Mouse (Mus musculus) T-helper 1 cell (primary cell): Measurements from ENCODE around the gene Arhgef12.

Source experiments
- in situ Hi-C: fragments of 300-600 bp; cut with MboI, MseI; formaldehyde crosslinking; loops from one replicate; pipeline ENCODE4 v1.15.1; 2025; ENCODE audit warnings: high pct_unique_total_duplicates

Arhgef12 gene

GRCm38 (mm10) chr9:43109125-43109524 lies 2.1 kb upstream of the Arhgef12 start:
- in situ Hi-C loops, result loop anchor here (10.0 kb wide), 1 partner anchor 864 kb away; no protein-coding TSS in a partner anchor

GRCm38 (mm10) chr9:43108721-43109120 lies 1.7 kb upstream of the Arhgef12 start:
- in situ Hi-C loops, result loop anchor here (10.0 kb wide), 1 partner anchor 864 kb away; no protein-coding TSS in a partner anchor

GRCm38 (mm10) chr9:43108081-43108480 lies 1.0 kb upstream of the Arhgef12 start:
- in situ Hi-C loops, result loop anchor here (10.0 kb wide), 1 partner anchor 863 kb away; no protein-coding TSS in a partner anchor

GRCm38 (mm10) chr9:43107555-43107954 lies 516 bp upstream of the Arhgef12 start:
- in situ Hi-C loops, result loop anchor here (10.0 kb wide), 1 partner anchor 863 kb away; no protein-coding TSS in a partner anchor

- in situ Hi-C loops, result loop anchor here (10.0 kb wide), 1 partner anchor 862 kb away; no protein-coding TSS in a partner anchor
Observed at GRCm38 (mm10) chr9:43106426-43107186, 433 bp downstream of the Arhgef12 start.

GRCm38 (mm10) chr9:43105664-43106361 lies 1.2 kb downstream of the Arhgef12 start:
- in situ Hi-C loops, result loop anchor here (10.0 kb wide), 1 partner anchor 861 kb away; no protein-coding TSS in a partner anchor

- in situ Hi-C loops, result loop anchor here (10.0 kb wide), 1 partner anchor 860 kb away; no protein-coding TSS in a partner anchor
Observed at GRCm38 (mm10) chr9:43104873-43105663, 2.0 kb downstream of the Arhgef12 start.

GRCm38 (mm10) chr9:43104526-43104872 lies 2.5 kb downstream of the Arhgef12 start:
- in situ Hi-C loops, result loop anchor here (10.0 kb wide), 1 partner anchor 860 kb away; no protein-coding TSS in a partner anchor

GRCm38 (mm10) chr9:43103675-43104299 lies 3.3 kb downstream of the Arhgef12 start:
- in situ Hi-C loops, result loop anchor here (10.0 kb wide), 1 partner anchor 859 kb away; no protein-coding TSS in a partner anchor

GRCm38 (mm10) chr9:43102931-43103330 lies 4.1 kb downstream of the Arhgef12 start:
- in situ Hi-C loops, result loop anchor here (10.0 kb wide), 1 partner anchor 858 kb away; no protein-coding TSS in a partner anchor

- in situ Hi-C loops, result loop anchor here (10.0 kb wide), 1 partner anchor 857 kb away; no protein-coding TSS in a partner anchor
Observed at GRCm38 (mm10) chr9:43101936-43102595, 5.0 kb downstream of the Arhgef12 start.

GRCm38 (mm10) chr9:43098922-43099321 lies 8.1 kb downstream of the Arhgef12 start:
- in situ Hi-C loops, result no loop called here

- in situ Hi-C loops, result no loop called here
Observed at GRCm38 (mm10) chr9:43097801-43098557, 9.1 kb downstream of the Arhgef12 start.

- in situ Hi-C loops, result no loop called here
Observed at GRCm38 (mm10) chr9:43096337-43096736, 10.7 kb downstream of the Arhgef12 start.

- in situ Hi-C loops, result no loop called here
Observed at GRCm38 (mm10) chr9:43094828-43095227, 12.2 kb downstream of the Arhgef12 start.

GRCm38 (mm10) chr9:43093803-43094202 lies 13.2 kb downstream of the Arhgef12 start:
- in situ Hi-C loops, result no loop called here

- in situ Hi-C loops, result no loop called here
Observed at GRCm38 (mm10) chr9:43085686-43086285, 21.3 kb downstream of the Arhgef12 start.

- in situ Hi-C loops, result no loop called here
Observed at GRCm38 (mm10) chr9:43084496-43085362, 22.3 kb downstream of the Arhgef12 start.
